Mouse (Mus musculus) urinary bladder, postnatal 14 days (tissue): ENCODE measurements around the gene Pak1.
A peak's percentile ranks its signal among the peaks of the same experiment; 100 is the strongest.

Experiments
- DNase-seq: peaks from one replicate; pipeline ENCODE4 v3.0.0; 2021; ENCODE audit warnings: low spot score

The Pak1 gene

GRCm38 (mm10) chr7:97788190-97788668 is at the start of gene Pak1:
Pak1 (plus strand) TSS chr7:97788541.
- DNase-seq = peak; percentile 77

DNA sequence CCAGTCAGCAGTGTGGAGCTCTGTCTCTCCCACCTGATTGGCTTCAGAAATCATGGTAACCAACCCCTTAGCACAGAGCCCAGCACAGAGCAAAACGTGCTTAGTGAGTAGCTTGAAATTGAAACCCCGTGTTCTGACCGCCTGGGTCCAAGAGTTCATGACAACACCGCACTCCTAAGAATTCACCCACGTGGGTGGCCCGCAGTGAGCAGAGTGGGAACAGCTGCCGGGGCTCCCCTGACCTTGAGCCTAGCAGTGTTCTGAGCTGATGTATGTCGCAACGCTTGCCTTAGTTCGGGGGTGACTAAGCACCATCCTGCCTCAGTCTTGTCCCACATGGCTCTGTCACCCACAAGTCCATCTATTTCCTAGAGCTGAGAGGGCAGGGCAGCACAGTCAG is 47.4 kb upstream of the Pak1 start:
- no peak for DNase-seq

DNA sequence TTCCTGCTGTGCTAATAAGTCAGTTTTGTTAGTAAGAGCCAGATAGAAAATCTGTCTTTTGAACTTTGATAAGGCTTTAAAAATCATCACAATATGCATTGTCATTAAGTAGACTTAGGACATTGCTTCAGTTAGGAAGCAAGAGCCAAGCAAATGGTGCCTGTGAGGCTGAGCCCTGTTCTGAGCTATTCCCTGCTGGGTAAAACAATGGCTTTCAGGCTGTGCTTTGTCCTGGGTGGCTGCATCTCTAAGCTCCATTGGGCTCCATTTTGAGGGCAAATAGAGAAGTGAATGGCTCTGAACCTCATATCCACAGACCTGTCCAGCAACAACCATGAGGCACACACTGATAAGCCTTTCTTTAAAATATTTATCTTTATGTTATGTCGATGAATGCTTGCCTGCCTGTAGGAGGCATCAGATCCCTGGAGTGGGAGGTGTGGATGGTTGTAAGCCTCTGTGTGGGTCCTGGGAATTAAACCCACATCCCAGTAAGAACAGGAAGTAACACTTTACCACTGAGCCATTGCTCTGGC is 46.5 kb upstream of the Pak1 start:
- DNase-seq = no peak

GRCm38 (mm10) chr7:97745299-97745698 is 43.0 kb upstream of the Pak1 start:
- DNase-seq = peak; percentile 64

- no peak for DNase-seq
Measured at GRCm38 (mm10) chr7:97747176-97747707, 41.1 kb upstream of the Pak1 start.

- DNase-seq = peak; percentile 87
Measured at GRCm38 (mm10) chr7:97747787-97748497, 40.4 kb upstream of the Pak1 start.

DNA sequence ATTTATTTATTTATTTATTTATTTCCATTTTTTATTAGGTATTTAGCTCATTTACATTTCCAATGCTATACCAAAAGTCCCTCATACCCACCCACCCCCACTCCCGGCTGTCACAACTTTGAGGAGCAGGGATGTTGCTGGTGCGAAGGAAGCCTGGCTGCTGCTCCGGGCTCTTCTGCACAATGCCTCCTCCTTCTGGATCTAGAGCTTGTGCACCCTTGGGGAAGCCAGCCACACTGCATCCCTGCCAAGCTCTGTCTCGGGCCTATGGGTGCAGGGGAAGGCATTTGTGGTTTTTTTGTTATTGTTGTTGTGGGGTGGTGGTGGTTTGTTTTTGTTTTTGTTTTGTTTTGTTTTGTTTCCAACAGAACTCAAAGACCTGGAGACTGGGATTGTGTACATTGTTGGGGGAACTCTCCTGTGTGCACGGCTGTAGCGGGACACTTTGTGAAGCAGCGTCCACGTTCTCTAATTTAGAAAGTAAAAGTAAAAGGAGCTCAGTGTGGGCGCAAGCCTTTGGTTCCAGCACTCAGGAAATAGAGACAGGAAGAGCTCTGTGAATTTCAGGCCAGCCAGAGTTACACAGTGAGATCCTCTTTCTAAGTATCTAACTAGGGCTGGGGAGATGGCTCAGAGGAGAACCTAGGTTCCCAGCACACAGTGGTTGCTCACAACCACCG is 39.7 kb upstream of the Pak1 start:
- no peak for DNase-seq

DNA sequence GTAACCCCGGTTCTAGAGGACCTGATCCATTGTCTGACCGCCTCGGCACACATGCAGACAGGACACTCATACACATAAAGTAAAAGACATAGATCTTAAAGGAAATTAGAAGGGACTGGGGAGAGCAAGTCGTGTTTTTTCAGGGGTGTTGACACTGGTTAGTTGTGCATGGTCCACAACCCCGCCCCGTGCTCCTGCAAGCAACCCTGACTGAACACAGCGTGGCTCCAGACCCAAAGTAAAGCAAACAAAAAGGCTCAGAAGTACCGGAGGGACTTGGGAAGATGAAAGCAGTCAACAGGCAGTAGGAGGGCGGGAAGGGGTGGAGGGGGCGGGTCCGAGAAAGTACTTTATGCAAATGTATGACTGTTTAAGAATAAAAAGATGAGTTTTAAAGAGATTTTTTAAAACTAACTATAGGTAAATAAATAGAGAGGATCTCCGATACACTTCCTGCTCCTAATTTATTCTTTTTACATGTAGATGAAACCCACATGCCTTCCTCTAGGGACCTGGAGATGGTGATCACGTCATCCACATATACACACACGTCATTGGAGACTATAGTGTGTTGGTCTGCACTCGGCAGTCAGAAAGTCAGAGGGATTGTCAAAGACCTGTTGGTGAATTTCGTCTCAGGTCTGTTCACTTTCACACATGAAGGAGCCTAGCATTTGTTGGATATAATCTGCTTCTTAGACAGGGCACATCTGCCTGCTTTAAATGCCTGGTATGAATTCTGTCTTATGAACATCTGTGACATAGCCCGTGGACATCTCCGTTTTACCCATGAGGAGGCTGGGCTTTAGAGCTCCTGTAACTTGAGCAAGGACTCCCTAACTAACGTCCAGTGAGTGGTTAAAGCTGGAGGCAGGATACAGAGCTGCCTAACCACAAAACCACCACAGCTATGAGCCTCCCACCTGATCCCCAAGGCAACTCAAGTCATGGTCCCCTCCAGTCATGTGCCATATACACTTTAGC is 38.8 kb upstream of the Pak1 start:
- no peak for DNase-seq

DNA sequence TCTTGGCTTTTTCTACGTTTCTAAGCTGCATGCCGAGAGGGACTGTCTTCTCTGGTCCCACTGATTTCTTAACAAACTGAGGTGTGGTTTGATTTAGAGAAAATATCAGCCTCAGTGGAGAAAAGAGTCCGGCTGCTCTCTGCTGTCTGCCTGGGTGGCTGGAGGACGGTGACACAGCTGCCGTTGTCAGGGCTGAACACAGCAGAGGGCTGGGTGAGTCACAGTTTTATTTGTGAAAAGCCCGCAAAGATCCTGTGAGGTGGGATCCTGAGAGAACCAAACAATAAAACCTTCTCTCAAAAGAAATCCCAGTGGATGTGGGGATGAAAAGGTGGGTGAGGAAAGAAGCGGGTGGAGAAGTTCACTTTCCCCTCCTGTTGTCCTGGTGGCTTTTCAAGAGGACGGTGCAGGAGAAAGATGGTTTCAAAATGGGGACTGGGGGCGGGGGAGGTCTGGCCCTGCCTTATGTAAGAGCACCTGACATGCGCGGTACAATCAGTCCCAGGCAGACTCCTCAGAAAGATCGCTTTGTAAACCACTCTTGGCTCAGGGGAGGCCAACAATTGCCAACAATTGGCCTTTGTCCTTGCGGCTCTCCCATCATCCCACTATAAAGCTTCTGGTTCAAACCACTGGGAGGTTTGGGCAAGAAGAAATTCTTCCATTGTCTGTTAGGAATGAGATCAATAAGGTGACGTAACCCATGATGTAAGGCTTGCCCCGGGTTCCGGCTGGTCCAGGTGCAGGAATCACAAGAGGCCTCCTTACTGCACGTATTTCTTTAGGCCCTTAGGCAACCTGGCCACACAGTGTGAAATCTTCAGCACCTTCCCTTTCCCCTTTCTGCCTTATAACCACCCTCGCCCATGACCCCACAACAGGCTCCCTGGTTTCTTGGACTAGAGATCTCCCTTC is 31.1 kb upstream of the Pak1 start:
- no peak for DNase-seq

- DNase-seq = no peak
Measured at GRCm38 (mm10) chr7:97764591-97764990, 23.8 kb upstream of the Pak1 start.

- peak; percentile 22 for DNase-seq
Measured at GRCm38 (mm10) chr7:97765181-97765962, 23.0 kb upstream of the Pak1 start.

DNA sequence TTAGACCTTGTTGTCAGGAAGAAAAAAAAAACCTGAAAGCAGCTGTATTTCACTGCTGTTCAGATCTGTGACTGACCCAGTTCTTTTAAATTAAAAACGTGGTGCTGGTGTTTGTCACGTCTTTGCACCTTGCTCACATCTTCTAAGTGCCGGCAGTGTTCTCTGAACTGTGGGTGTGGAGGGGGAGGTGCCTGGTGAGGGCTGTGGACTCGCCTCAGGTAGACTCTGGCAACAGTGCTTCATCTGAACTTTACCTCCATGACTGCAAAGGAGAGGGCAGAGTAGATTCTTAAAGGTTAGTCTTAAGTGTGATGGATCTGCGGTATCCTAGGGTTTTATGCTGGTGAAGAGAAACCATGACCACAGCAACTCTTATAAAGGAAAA is 22.4 kb upstream of the Pak1 start:
- no peak for DNase-seq

DNA sequence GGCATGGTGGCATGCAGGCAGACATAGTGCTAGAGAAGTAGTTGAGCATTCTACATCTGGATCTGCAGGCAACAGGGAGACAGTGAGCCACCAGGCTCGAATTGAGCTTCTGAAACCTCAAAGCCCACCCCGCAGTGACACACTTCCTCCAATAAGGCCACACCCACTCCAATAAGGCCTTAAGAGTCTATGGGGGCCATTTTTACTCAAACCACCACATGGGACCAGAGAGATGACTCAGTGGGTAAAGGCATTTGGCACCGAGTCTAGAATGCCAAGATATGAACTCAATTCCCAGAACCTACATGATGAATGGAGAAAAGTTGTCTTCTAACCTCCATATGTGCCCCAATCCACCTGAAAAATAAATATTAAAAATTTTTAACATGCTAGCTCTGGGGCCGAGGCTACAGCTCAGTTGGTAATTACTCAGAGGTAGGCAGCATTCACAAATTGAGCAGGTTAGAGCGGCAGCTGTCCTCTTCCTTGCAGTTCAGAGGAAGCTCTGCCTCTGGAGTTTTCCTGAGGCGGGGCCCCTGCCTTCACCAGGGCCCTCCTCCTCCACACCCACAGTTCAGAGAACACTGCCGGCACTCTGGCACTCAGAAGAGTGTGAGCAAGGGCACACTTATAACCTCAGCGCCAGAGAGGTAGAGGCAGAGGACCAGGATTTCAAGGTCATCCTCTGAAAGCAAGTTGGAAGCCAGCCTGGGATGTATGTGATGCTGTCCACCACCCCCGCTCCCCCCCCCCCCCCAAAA is 21.8 kb upstream of the Pak1 start:
- no peak for DNase-seq

- no peak for DNase-seq
Measured at GRCm38 (mm10) chr7:97767841-97768240, 20.5 kb upstream of the Pak1 start.

GRCm38 (mm10) chr7:97769020-97769419 is 19.3 kb upstream of the Pak1 start:
- DNase-seq = no peak

- no peak for DNase-seq
Measured at GRCm38 (mm10) chr7:97770841-97771620, 17.3 kb upstream of the Pak1 start.

DNA sequence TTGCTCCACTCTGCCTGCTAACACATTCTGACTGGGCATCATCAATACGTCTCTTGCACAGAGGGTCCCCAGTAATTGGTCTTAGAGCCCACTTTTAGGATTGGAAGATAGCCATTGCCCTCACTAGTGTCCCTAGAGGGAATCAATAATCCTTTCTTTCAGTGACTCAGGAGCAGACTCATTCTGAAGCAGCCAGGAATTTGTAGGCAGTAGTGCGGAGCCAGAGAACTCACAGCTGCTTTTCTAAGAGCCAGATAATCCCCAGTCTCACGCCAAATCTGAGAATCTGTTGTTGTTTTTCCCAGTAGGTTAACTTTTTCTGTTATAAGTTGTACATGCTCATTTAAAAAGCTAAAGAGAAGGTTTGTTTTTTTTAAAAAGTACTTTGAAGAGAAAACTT is 13.0 kb upstream of the Pak1 start:
- DNase-seq = no peak

DNA sequence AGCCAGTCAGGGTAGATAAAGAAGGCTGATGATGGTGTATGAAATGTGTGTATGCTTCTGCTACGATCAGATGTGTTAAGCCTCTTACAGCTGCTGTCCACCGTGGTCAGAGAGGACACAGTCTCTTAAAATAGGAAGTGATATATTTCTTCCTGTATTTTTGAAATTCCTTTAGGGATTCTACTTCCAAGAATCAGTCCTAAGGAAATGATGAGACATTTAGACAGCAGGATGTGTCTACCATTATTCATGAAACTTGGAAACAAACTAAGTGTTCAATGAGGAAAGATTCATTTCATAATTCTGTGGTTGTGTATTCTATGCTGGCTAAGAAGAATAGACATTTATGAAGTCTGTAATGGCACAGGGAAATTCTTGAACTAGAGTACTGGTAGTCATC is 12.4 kb upstream of the Pak1 start:
- no peak for DNase-seq
